Mouse (Mus musculus) CH12.LX (cell line): Measurements from ENCODE around the gene Ifit1bl1. TPM values are rescaled to one million over a fixed set of nuclear protein-coding genes. Genes with fewer than 3 reads are reported as not detected.
A peak's percentile ranks its signal among the peaks of the same experiment; 100 is the strongest.
"Not testable (repeated sequence)": the region's sequence is repeated elsewhere in the genome, so short reads cannot be mapped to it uniquely, and the experiment has no call there.

Experiments used
- DNase-seq: peaks from one replicate; pipeline ENCODE4 v3.0.0-alpha.2; 2013; ENCODE audit errors: extremely low read depth
- H3K27ac ChIP-seq: 2 replicates; pipeline ENCODE4 v1.5.1; 2012; ENCODE audit warnings: low read depth, mild to moderate bottlenecking, control low read depth, moderate library complexity; ENCODE audit not compliant: insufficient read depth
- H3K27me3 ChIP-seq: replicated peaks from 2 replicates; pipeline ENCODE3; 2012; ENCODE audit warnings: inconsistent platforms
- H3K36me3 ChIP-seq, 2 experiments: replicated peaks in 1 of 2; 2 replicates each; pipeline versions ENCODE3 to v1.6.1; 2012; ENCODE audit warnings: inconsistent platforms in 1 of 2, low read length in 1 of 2, mild to moderate bottlenecking in 1 of 2, mixed read lengths in 1 of 2, moderate library complexity in 1 of 2; ENCODE audit not compliant: control insufficient read depth in 1 of 2, insufficient read depth in 1 of 2
- H3K4me1 ChIP-seq, 2 experiments: 2 replicates each; pipeline ENCODE4 v1.6.1; 2012; ENCODE audit warnings: inconsistent platforms in 1 of 2, moderate library complexity in 1 of 2; ENCODE audit not compliant: insufficient read depth in 2 of 2, control insufficient read depth in 1 of 2
- H3K4me2 ChIP-seq: 2 replicates; pipeline ENCODE4 v1.6.1; 2012; ENCODE audit warnings: low read depth, mild to moderate bottlenecking, control low read depth; ENCODE audit not compliant: poor library complexity, insufficient read depth, severe bottlenecking
- H3K4me3 ChIP-seq, 3 experiments: fragments of 150-350 bp in 1 of 3; sonication (generic) in 1 of 3; replicated peaks in 1 of 3; 2 replicates each; pipeline versions ENCODE3 to v1.5.1; 2011 to 2012; ENCODE audit warnings: low read depth in 2 of 3, low read length in 2 of 3, mild to moderate bottlenecking in 2 of 3, moderate library complexity in 2 of 3, control low read depth in 1 of 3, improper control_type of control experiment in 1 of 3, inconsistent platforms in 1 of 3, mixed read lengths in 1 of 3; ENCODE audit not compliant: poor library complexity in 1 of 3
- H3K79me2 ChIP-seq: replicated peaks from 2 replicates; pipeline ENCODE4 v1.6.1; 2012; ENCODE audit warnings: mild to moderate bottlenecking, moderate library complexity; ENCODE audit not compliant: control insufficient read depth, poor library complexity, insufficient read depth, severe bottlenecking; ENCODE audit errors: extremely low read depth
- H3K9ac ChIP-seq: 2 replicates; pipeline ENCODE4 v1.6.1; 2012; ENCODE audit warnings: low read depth, mild to moderate bottlenecking, control low read depth, moderate library complexity; ENCODE audit not compliant: insufficient read depth
- H3K9me3 ChIP-seq: replicated peaks from 2 replicates; pipeline ENCODE3; 2012; ENCODE audit warnings: low read length, inconsistent platforms, mixed read lengths
- BHLHE40 ChIP-seq: IDR thresholded peaks from 2 replicates; pipeline ENCODE4 v1.6.1; 2011; ENCODE audit warnings: mild to moderate bottlenecking, low read depth, low read length, improper control_type of control experiment
- CHD2 ChIP-seq: IDR thresholded peaks from 2 replicates; pipeline ENCODE4 v1.6.1; 2011; ENCODE audit warnings: low read length, improper control_type of control experiment
- E2F4 ChIP-seq: IDR thresholded peaks from 2 replicates; pipeline ENCODE4 v1.6.1; 2011; ENCODE audit warnings: low read depth, low read length, improper control_type of control experiment; ENCODE audit not compliant: insufficient replicate concordance
- GABPA ChIP-seq: IDR thresholded peaks from 2 replicates; pipeline ENCODE4 v1.6.1; 2012; ENCODE audit warnings: low read depth, low read length, improper control_type of control experiment, inconsistent platforms; ENCODE audit not compliant: insufficient replicate concordance
- HCFC1 ChIP-seq: IDR thresholded peaks from 2 replicates; pipeline ENCODE4 v1.6.1; 2012; ENCODE audit warnings: low read depth, mild to moderate bottlenecking, inconsistent platforms, low read length, improper control_type of control experiment
- JUN ChIP-seq: IDR thresholded peaks from 2 replicates; pipeline ENCODE4 v1.6.1; 2011; ENCODE audit warnings: low read depth, mild to moderate bottlenecking, low read length, improper control_type of control experiment, moderate library complexity; ENCODE audit not compliant: insufficient read depth
- MAFK ChIP-seq: IDR thresholded peaks from 2 replicates; pipeline ENCODE4 v1.6.1; 2011; ENCODE audit warnings: low read length, improper control_type of control experiment; ENCODE audit not compliant: insufficient replicate concordance
- MYC ChIP-seq: IDR thresholded peaks from 2 replicates; pipeline ENCODE4 v1.6.1; 2011; ENCODE audit warnings: low read depth, mild to moderate bottlenecking, improper control_type of control experiment, low read length
- NELFE ChIP-seq: IDR thresholded peaks from 2 replicates; pipeline ENCODE4 v1.6.1; 2011; ENCODE audit warnings: low read depth, low read length, improper control_type of control experiment
- NRF1 ChIP-seq: IDR thresholded peaks from 2 replicates; pipeline ENCODE4 v1.6.1; 2014; ENCODE audit warnings: low read depth, mild to moderate bottlenecking, inconsistent platforms, low read length, improper control_type of control experiment, moderate library complexity
- POLR2A ChIP-seq: IDR thresholded peaks from 2 replicates; pipeline ENCODE4 v1.6.1; 2011; ENCODE audit warnings: low read depth, mild to moderate bottlenecking, improper control_type of control experiment, low read length
- RAD21 ChIP-seq: IDR thresholded peaks from 2 replicates; pipeline ENCODE4 v1.6.1; 2011; ENCODE audit warnings: low read depth, mild to moderate bottlenecking, low read length, improper control_type of control experiment, moderate library complexity
- SMC3 ChIP-seq: IDR thresholded peaks from 2 replicates; pipeline ENCODE4 v1.6.1; 2011; ENCODE audit warnings: low read depth, low read length, improper control_type of control experiment
- TBP ChIP-seq: conservative IDR thresholded peaks from 2 replicates; pipeline ENCODE4 v1.6.1; 2011; ENCODE audit warnings: low read depth, low read length, improper control_type of control experiment
- TCF12 ChIP-seq: IDR thresholded peaks from 2 replicates; pipeline ENCODE4 v1.6.1; 2014; ENCODE audit warnings: low read depth, mild to moderate bottlenecking, inconsistent platforms, low read length, improper control_type of control experiment
- USF1 ChIP-seq: IDR thresholded peaks from 2 replicates; pipeline ENCODE4 v1.6.1; 2014; ENCODE audit warnings: low read depth, mild to moderate bottlenecking, inconsistent platforms, low read length, improper control_type of control experiment
- ZKSCAN1 ChIP-seq: IDR thresholded peaks from 2 replicates; pipeline ENCODE4 v1.6.1; 2012; ENCODE audit warnings: low read depth, inconsistent platforms, low read length, improper control_type of control experiment, borderline replicate concordance
- ZMIZ1 ChIP-seq: IDR thresholded peaks from 2 replicates; pipeline ENCODE4 v1.6.1; 2012; ENCODE audit warnings: low read depth, mild to moderate bottlenecking, inconsistent platforms, low read length, improper control_type of control experiment
- ZNF384 ChIP-seq: IDR thresholded peaks from 2 replicates; pipeline ENCODE4 v1.6.1; 2012; ENCODE audit warnings: low read depth, low read length, improper control_type of control experiment, inconsistent platforms
- dilution Hi-C: fragments of 300-500 bp; cut with MboI; formaldehyde crosslinking; loops from 2 replicates; pipeline ENCODE4 v1.14.3; 2020; ENCODE audit warnings: low sequenced_read_pairs; ENCODE audit not compliant: extremely low pct_unique_long_range_greater_than_20kb, extremely low pct_ligation_motif_present
- in situ Hi-C: fragments of 300-500 bp; cut with MboI; formaldehyde crosslinking; loops from 3 replicates; pipeline ENCODE4 v1.14.3; 2019; ENCODE audit warnings: low sequenced_read_pairs, low pct_ligation_motif_present, low pct_unique_long_range_greater_than_20kb, mixed read lengths
- polyA plus RNA-seq: library from polyadenylated mRNA; unstranded; fragments of >175 nt; gene quantifications from 2 replicates; pipeline ENCODE4 v1.2.1, GENCODE M21; 2012; ENCODE audit warnings: low read depth; ENCODE audit not compliant: insufficient read length
- total RNA-seq, 2 experiments: library from RNA; depleted of rRNA; stranded (reverse); fragments of 300-350 nt in 1 of 2; fragments of >200 nt in 1 of 2; gene quantifications; 2 replicates each; pipeline ENCODE4 v1.2.3; 2012 to 2014

Gene Ifit1bl1
- total and polyA plus RNA-seq, 3 experiments: 0.09 to 0.26 TPM; not detected in 1

GRCm38 (mm10) chr19:34610118-34610517 lies 8.4 kb upstream of the Ifit1bl1 start:
- H3K36me3 ChIP-seq, H3K9me3 ChIP-seq, in situ Hi-C loops, DNase-seq, H3K79me2 ChIP-seq, H3K4me3 ChIP-seq, H3K9ac ChIP-seq, H3K27me3 ChIP-seq, H3K27ac ChIP-seq, dilution Hi-C loops, H3K4me2 ChIP-seq: not testable (repeated sequence)
- H3K4me1 ChIP-seq: peaks cover 0 to 10% of the 10 kb centered on the region in 2 experiments; a peak in 2 of 4 replicates
- TF ChIP-seq MAFK: peak; percentile 82

DNA sequence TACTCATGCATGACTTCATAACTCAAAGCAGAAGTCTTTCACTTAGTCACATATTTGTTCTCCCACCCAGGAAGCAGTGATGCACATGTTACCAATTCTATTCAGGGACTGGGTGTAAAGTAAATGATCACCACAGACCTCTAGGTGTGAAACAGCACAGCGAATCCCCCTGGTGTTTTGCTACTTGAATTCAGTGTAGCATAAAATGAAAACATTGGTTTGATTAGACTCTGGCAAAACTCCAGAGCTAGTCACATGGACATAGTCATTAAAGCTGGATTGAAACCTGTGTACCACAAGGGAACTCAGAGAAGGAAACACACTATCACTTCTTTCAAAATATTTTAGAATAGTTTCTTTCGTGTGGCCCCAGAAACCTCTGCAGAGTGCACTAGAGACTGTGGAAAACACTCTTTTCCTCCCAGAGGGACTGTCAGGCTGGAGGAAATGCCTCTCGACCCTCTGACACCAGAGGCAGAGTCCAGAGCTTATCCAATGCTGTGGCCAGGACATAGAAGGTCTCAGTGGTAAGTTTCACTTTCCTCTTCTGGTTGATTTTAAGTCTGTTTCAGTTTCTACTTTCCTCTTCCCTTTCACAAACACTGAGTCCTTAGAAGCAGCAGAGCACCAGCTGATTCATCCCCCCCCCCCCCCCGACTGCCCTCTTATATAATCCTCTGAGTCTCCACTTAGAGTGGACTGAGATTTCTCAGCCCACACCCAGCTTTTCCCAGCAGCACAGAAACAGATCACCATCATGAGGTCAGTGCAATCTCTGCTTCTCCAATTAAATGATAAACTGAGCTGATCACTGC lies 5.7 kb upstream of the Ifit1bl1 start, which contains the start of gene Ifit3b:
Gene Ifit3b (plus strand): TSS at position 734 of the 815 bp plus-strand sequence.
- in situ Hi-C loops, H3K27ac ChIP-seq: not testable (repeated sequence)

DNA sequence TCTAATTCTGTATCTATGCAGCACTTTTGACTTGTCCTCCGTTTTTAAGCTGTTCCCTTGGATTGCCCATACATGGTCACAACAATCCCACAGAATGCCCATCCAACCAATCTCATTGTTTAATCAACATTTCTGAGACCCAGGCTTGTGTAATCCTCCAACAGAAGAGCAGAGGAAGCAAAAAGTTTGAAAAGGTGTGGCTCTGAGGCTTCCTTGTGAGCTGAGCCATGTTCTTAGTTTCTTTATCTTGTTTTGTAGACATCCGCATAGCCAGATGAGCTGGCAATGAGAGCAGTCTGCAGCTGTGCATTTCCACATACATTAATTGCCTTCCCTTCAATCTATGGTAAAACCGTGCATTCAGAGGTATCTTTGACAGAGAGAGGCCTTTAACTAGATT lies 3.7 kb upstream of the Ifit1bl1 start:
- H3K79me2 ChIP-seq: no peaks in the 10 kb centered on the region
- dilution Hi-C loops: no loop called here
- H3K4me3 ChIP-seq: no peak overlapping the region
- in situ Hi-C loops: no loop called here
- H3K9ac ChIP-seq: no peak overlapping the region
- H3K27ac ChIP-seq: no peak overlapping the region
- H3K4me2 ChIP-seq: no peak overlapping the region
- no peaks in the 10 kb centered on the region for H3K9me3 ChIP-seq
- H3K27me3 ChIP-seq: no peaks in the 10 kb centered on the region
- no peak for TF ChIP-seq TCF12
- TF ChIP-seq JUN: no peak
- TF ChIP-seq SMC3: no peak
- no peak for TF ChIP-seq USF1
- no peak for TF ChIP-seq ZKSCAN1
- no peak for TF ChIP-seq E2F4
- TF ChIP-seq MAFK: no peak
- TF ChIP-seq HCFC1: no peak
- TF ChIP-seq MYC: no peak
- no peak for TF ChIP-seq BHLHE40
- no peak for TF ChIP-seq ZNF384
- no peak for TF ChIP-seq RAD21
- no peak for TF ChIP-seq TBP
- no peak for TF ChIP-seq POLR2A
- TF ChIP-seq GABPA: no peak
- no peak for TF ChIP-seq NELFE
- no peak for TF ChIP-seq NRF1
- TF ChIP-seq ZMIZ1: no peak
- no peak for TF ChIP-seq CHD2
- peaks cover 0 to 16% of the 10 kb centered on the region in 2 experiments; a peak in 2 of 4 replicates for H3K4me1 ChIP-seq
- no peaks in the 10 kb centered on the region for H3K36me3 ChIP-seq
- no peak for DNase-seq

More for the DNA sequence above, 5.7 kb upstream of the Ifit1bl1 start, which contains the start of gene Ifit3b:
- Histone ChIP-seq H3K4me2 (0 out of 2 replicates have a peak within 1 kb of the TSS, but pooled peaks have one; percentile 40), H3K4me1 (peaks cover 0 to 10% of the 10 kb centered on the region in 2 experiments; a peak in 2 of 4 replicates)
- DNase-seq, H3K79me2 ChIP-seq, H3K9ac ChIP-seq, H3K9me3 ChIP-seq, H3K27me3 ChIP-seq, H3K36me3 ChIP-seq, dilution Hi-C loops, H3K4me3 ChIP-seq: not testable (repeated sequence)

DNA sequence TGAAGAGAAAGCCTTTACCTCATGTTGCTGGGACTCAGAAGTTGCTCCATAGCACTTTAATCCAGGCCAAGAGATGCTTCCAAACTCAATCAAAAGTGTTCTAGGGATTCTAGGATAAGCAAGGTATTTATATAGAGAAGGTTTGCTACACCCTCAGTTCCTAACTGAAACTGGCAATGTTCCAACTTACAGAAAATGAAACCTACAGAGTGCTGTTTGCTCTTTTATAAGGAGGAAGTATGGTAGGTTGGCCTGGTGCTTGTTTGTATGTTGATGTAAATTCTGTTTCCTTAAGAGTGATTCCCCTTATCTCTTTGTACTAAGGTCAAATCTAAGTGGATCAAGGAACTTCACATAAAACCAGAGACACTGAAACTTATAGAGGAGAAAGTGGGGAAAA lies 2.5 kb downstream of the Ifit1bl1 start:
- DNase-seq, H3K4me3 ChIP-seq, H3K4me2 ChIP-seq, H3K9me3 ChIP-seq, in situ Hi-C loops, H3K27ac ChIP-seq, H3K36me3 ChIP-seq, H3K79me2 ChIP-seq, H3K27me3 ChIP-seq, dilution Hi-C loops, H3K4me1 ChIP-seq, H3K9ac ChIP-seq: not testable (repeated sequence)
